Mouse (Mus musculus): ENCODE results near the gene Gm973. TPM values are rescaled to one million over a fixed set of nuclear protein-coding genes. Genes with fewer than 3 reads are reported as not detected.
"Not testable (repeated sequence)": the region's sequence is repeated elsewhere in the genome, so short reads cannot be mapped to it uniquely, and the experiment has no call there.

Gm973 gene
- polyA plus RNA-seq, 1 experiment from 2014 or later: not detected

GRCm38 (mm10) chr1:59631986-59632659 lies 116.1 kb downstream of the Gm973 start:
- Histone ChIP-seq H3K27ac (no peak overlapping the region), H3K4me3 (ENCODE audit: inconsistent target) (no peak overlapping the region), H3K79me2 (ENCODE audit: inconsistent target) (no peaks in the 10 kb centered on the region), H3K36me3 (ENCODE audit: inconsistent target) (no peaks in the 10 kb centered on the region)
- 90% methylated on average over 5 of the region's 5 CpGs for WGBS (ENCODE audit: missing documents)

- Histone ChIP-seq H3K36me3 (ENCODE audit: inconsistent target) (no peaks in the 10 kb centered on the region), H3K27ac (no peak overlapping the region), H3K79me2 (ENCODE audit: inconsistent target) (no peaks in the 10 kb centered on the region), H3K4me3 (ENCODE audit: inconsistent target) (no peak overlapping the region)
- 35% methylated on average over 6 of the region's 6 CpGs for WGBS (ENCODE audit: missing documents)
Measured at GRCm38 (mm10) chr1:59633056-59633455, 117.0 kb downstream of the Gm973 start.

- H3K36me3 ChIP-seq (ENCODE audit: inconsistent target): peaks cover 8% of the 10 kb centered on the region
- H3K79me2 ChIP-seq (ENCODE audit: inconsistent target): no peaks in the 10 kb centered on the region
- no peak overlapping the region for H3K4me3 ChIP-seq (ENCODE audit: inconsistent target)
- H3K27ac ChIP-seq: no peak overlapping the region
- 100% methylated on average over 1 of the region's 1 CpGs for WGBS (ENCODE audit: missing documents)
Measured at GRCm38 (mm10) chr1:59636349-59636748, 120.3 kb downstream of the Gm973 start.

GRCm38 (mm10) chr1:59638371-59638770 lies 122.3 kb downstream of the Gm973 start:
- WGBS (ENCODE audit: missing documents): 95% methylated on average over 3 of the region's 3 CpGs
- peaks cover 26% of the 10 kb centered on the region for H3K36me3 ChIP-seq (ENCODE audit: inconsistent target)
- no peak overlapping the region for H3K27ac ChIP-seq
- H3K79me2 ChIP-seq (ENCODE audit: inconsistent target): no peaks in the 10 kb centered on the region
- H3K4me3 ChIP-seq (ENCODE audit: inconsistent target): no peak overlapping the region

- Histone ChIP-seq H3K27ac (no peak overlapping the region), H3K4me3 (ENCODE audit: inconsistent target) (no peak overlapping the region), H3K36me3 (ENCODE audit: inconsistent target) (peaks cover 36% of the 10 kb centered on the region), H3K79me2 (ENCODE audit: inconsistent target) (no peaks in the 10 kb centered on the region)
- WGBS (ENCODE audit: missing documents): 71% methylated on average over 1 of the region's 1 CpGs
Measured at GRCm38 (mm10) chr1:59642488-59642887, 126.4 kb downstream of the Gm973 start.

GRCm38 (mm10) chr1:59646502-59646901 lies 130.4 kb downstream of the Gm973 start:
- not testable (repeated sequence) for H3K27ac ChIP-seq; H3K4me3 ChIP-seq (ENCODE audit: inconsistent target); H3K79me2 ChIP-seq (ENCODE audit: inconsistent target)
- 83% methylated on average over 2 of the region's 2 CpGs for WGBS (ENCODE audit: missing documents)
- H3K36me3 ChIP-seq (ENCODE audit: inconsistent target): peaks cover 36% of the 10 kb centered on the region

GRCm38 (mm10) chr1:59651201-59651819 lies 135.2 kb downstream of the Gm973 start:
- H3K79me2 ChIP-seq (ENCODE audit: inconsistent target): peaks cover 21% of the 10 kb centered on the region
- no peak overlapping the region for H3K27ac ChIP-seq
- peaks cover 39% of the 10 kb centered on the region for H3K36me3 ChIP-seq (ENCODE audit: inconsistent target)
- H3K4me3 ChIP-seq (ENCODE audit: inconsistent target): no peak overlapping the region
- 100% methylated on average over 3 of the region's 3 CpGs for WGBS (ENCODE audit: missing documents)

- Histone ChIP-seq H3K79me2 (ENCODE audit: inconsistent target) (peaks cover 42% of the 10 kb centered on the region), H3K36me3 (ENCODE audit: inconsistent target) (peaks cover 39% of the 10 kb centered on the region), H3K27ac (no peak overlapping the region), H3K4me3 (ENCODE audit: inconsistent target) (no peak overlapping the region)
- 97% methylated on average over 3 of the region's 3 CpGs for WGBS (ENCODE audit: missing documents)
Measured at GRCm38 (mm10) chr1:59653243-59653911, 137.3 kb downstream of the Gm973 start.

GRCm38 (mm10) chr1:59656244-59657171 lies 140.4 kb downstream of the Gm973 start:
- Histone ChIP-seq H3K36me3 (ENCODE audit: inconsistent target) (peaks cover 29% of the 10 kb centered on the region), H3K27ac (no peak overlapping the region), H3K79me2 (ENCODE audit: inconsistent target) (peaks cover 73% of the 10 kb centered on the region), H3K4me3 (ENCODE audit: inconsistent target) (no peak overlapping the region)
- 95% methylated on average over 7 of the region's 7 CpGs for WGBS (ENCODE audit: missing documents)

- peaks cover 100% of the 10 kb centered on the region for H3K79me2 ChIP-seq (ENCODE audit: inconsistent target)
Measured at GRCm38 (mm10) chr1:59663456-59664135, 147.5 kb downstream of the Gm973 start.

GRCm38 (mm10) chr1:59668871-59669270 lies 152.8 kb downstream of the Gm973 start:
- WGBS (ENCODE audit: missing documents): 94% methylated on average over 2 of the region's 2 CpGs
- Histone ChIP-seq H3K36me3 (ENCODE audit: inconsistent target) (no peaks in the 10 kb centered on the region), H3K4me3 (ENCODE audit: inconsistent target) (no peak overlapping the region), H3K27ac (no peak overlapping the region), H3K79me2 (ENCODE audit: inconsistent target) (peaks cover 81% of the 10 kb centered on the region)

More at GRCm38 (mm10) chr1:59663456-59664135, 147.5 kb downstream of the Gm973 start:
- no peak overlapping the region for H3K4me3 ChIP-seq (ENCODE audit: inconsistent target)
- no peaks in the 10 kb centered on the region for H3K36me3 ChIP-seq (ENCODE audit: inconsistent target)
- 97% methylated on average over 2 of the region's 3 CpGs for WGBS (ENCODE audit: missing documents)
- no peak overlapping the region for H3K27ac ChIP-seq

GRCm38 (mm10) chr1:59669962-59670630 lies 154.0 kb downstream of the Gm973 start:
- Histone ChIP-seq H3K79me2 (ENCODE audit: inconsistent target) (peaks cover 68% of the 10 kb centered on the region), H3K27ac (peak overlapping the region; percentile 57), H3K36me3 (ENCODE audit: inconsistent target) (no peaks in the 10 kb centered on the region), H3K4me3 (ENCODE audit: inconsistent target) (peak overlapping the region; percentile 98)
- under 1% methylated on average over 47 of the region's 54 CpGs for WGBS (ENCODE audit: missing documents)

- H3K79me2 ChIP-seq (ENCODE audit: inconsistent target): peaks cover 62% of the 10 kb centered on the region
- peak within 1 kb of the TSS; percentile 83 for H3K27ac ChIP-seq
- H3K36me3 ChIP-seq (ENCODE audit: inconsistent target): no peaks in the 10 kb centered on the region
- H3K4me3 ChIP-seq (ENCODE audit: inconsistent target): peak within 1 kb of the TSS; percentile 98
- 1% methylated on average over 35 of the region's 36 CpGs for whole genome bisulfite sequencing (ENCODE audit: missing documents)
Measured at GRCm38 (mm10) chr1:59670641-59671168, 154.6 kb downstream of the Gm973 start, which contains the start of gene Sumo1. Sumo1 (minus strand) TSS chr1:59670834.

All from macrophage (primary cell).